Mouse (Mus musculus) thymus, adult 2 months (tissue): ENCODE data around the gene Tango2.

Experiments
- CTCF ChIP-seq: fragments of 200-500 bp; IDR thresholded peaks from 2 replicates; pipeline ENCODE4 v1.5.1; 2012; ENCODE audit warnings: mild to moderate bottlenecking, control low read depth, low read length, moderate library complexity, borderline replicate concordance; ENCODE audit not compliant: control insufficient read depth, poor library complexity, insufficient read depth; ENCODE audit errors: extremely low read depth
- POLR2A ChIP-seq: fragments of 200-500 bp; IDR thresholded peaks from 2 replicates; pipeline ENCODE4 v1.6.1; 2012; ENCODE audit warnings: mild to moderate bottlenecking, low read length, control low read depth, moderate library complexity; ENCODE audit not compliant: control insufficient read depth, poor library complexity, insufficient read depth; ENCODE audit errors: extremely low read depth

DNA sequence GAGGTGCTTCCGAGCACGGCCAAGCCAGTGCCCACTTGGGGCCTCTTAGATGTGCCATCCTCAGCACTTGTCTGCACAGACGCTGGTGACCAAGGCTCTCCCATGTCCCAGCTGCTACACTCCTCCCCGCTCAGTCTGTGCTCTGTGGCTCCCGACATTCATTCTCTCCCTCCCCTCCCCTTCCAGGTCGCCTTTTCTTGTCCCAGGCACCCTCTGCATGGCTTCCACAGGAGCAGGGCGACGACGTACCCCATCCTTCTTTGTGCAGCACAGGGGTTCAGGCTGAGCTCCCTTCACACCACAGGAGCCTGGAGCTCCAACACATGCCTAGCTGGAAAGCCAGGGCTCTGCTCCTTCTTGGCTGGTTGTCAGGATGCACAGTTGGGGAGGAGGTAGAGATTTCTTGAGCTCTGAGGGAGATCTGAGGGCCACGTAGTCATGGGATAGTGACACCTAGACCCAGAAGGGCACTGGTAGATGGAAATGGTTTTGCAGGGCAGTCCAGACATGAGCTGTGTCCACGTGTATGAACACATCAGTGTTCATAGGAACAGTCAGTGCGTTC is 1.9 kb upstream of the Tango2 start:
- TF ChIP-seq POLR2A (no peak), CTCF (no peak)
